21 mouse cellular contexts compared by ENCODE assay signal in genomic region chr10:117120051-117120666, GRCm38 (mm10). TPM values are rescaled to one million over a fixed set of nuclear protein-coding genes. Genes with fewer than 3 reads are reported as not detected.
DNase-seq lines count a peak whose midpoint lies in the region; ATAC-seq and TF ChIP-seq lines count a peak whose summit lies in the region.
"Had no signal": no experiment of that assay in that cellular context is flagged by ENCODE, and none has a peak within 500 bp of the region (broad histone marks: within the 10 kb centered on the region; RNA-seq: fewer than 3 reads in every experiment).

No protein-coding gene starts in this region.

- no peak for DNase-seq in heart, postnatal 4 days
- DNase-seq in thymus, adult 2 months, result no peak
- DNase-seq in thymus, postnatal 36 days, result no peak
- DNase-seq in cerebellum, postnatal 10 days, result no peak
- DNase-seq in cerebellum, postnatal 25 days, result no peak
- DNase-seq: adrenal gland, adult 8-10 months; cerebellum, adult 18-20 months; gastrocnemius, postnatal 14 days; kidney, adult 9 months; kidney, postnatal 14 days; left cerebral cortex, postnatal 4 days; lung, postnatal 4 days had no signal

- no peaks in the 10 kb centered on the region for H3K27me3 ChIP-seq in heart, embryonic 15.5 days
- no peaks in the 10 kb centered on the region for H3K27me3 ChIP-seq in thymus, adult 2 months (ENCODE audit: control insufficient read depth, insufficient read depth, low read length)
- H3K27me3 ChIP-seq in liver, embryonic 15.5 days, result no peaks in the 10 kb centered on the region
- H3K27me3 ChIP-seq: embryonic facial prominence, embryonic 15.5 days; limb, embryonic 15.5 days; midbrain, embryonic 13.5 days had no signal

- no peak for ATAC-seq in heart, embryonic 15.5 days (replicated peaks; ENCODE audit: insufficient number of reproducible peaks, insufficient read depth, low FRiP score, low read depth)
- ATAC-seq in liver, embryonic 15.5 days (ENCODE audit: insufficient read depth), result peak; percentile 88
- ATAC-seq: forebrain, embryonic 16.5 days; hindbrain, postnatal 0 days; intestine, embryonic 16.5 days; midbrain, embryonic 13.5 days had no signal

- peak overlapping the region; percentile 77 for H3K27ac ChIP-seq in heart, embryonic 15.5 days
- peak overlapping the region; percentile 31; the same call in 1 of the 2 replicates for H3K27ac ChIP-seq in thymus, adult 2 months (ENCODE audit: control insufficient read depth, insufficient read depth, low read length)
- peak overlapping the region; percentile 78 for H3K27ac ChIP-seq in liver, embryonic 15.5 days (replicated peaks)
- H3K27ac ChIP-seq: embryonic facial prominence, embryonic 15.5 days; forebrain, embryonic 10.5 days; hindbrain, postnatal 0 days; limb, embryonic 15.5 days; midbrain, embryonic 13.5 days had no signal

- no peaks in the 10 kb centered on the region for H3K9me3 ChIP-seq in heart, embryonic 15.5 days (replicated peaks)
- H3K9me3 ChIP-seq in liver, embryonic 15.5 days (replicated peaks), result no peaks in the 10 kb centered on the region
- H3K9me3 ChIP-seq: embryonic facial prominence, embryonic 15.5 days; forebrain, embryonic 10.5 days; limb, embryonic 15.5 days; midbrain, embryonic 13.5 days had no signal

- no peak for TF ChIP-seq POLR2A in thymus, adult 2 months (IDR thresholded peaks at IDR 0.05; ENCODE audit: control insufficient read depth, extremely low read depth, insufficient read depth, low read length, poor library complexity)

- WGBS in heart, embryonic 15.5 days, result 79% methylated on average over 7 of the region's 7 CpGs
- 96% methylated on average over 7 of the region's 7 CpGs for WGBS in thymus, adult 2 months
- 67% methylated on average over 7 of the region's 7 CpGs for WGBS in liver, embryonic 15.5 days (ENCODE audit: insufficient replicate concordance)

- peaks cover 35% of the 10 kb centered on the region for H3K4me1 ChIP-seq in heart, embryonic 15.5 days (replicated peaks)
- peaks cover 19% of the 10 kb centered on the region for H3K4me1 ChIP-seq in thymus, adult 2 months (replicated peaks; ENCODE audit: control insufficient read depth, insufficient read depth, low read length)
- peaks cover 60% of the 10 kb centered on the region for H3K4me1 ChIP-seq in liver, embryonic 15.5 days (replicated peaks)
- H3K4me1 ChIP-seq: forebrain, embryonic 10.5 days; midbrain, embryonic 13.5 days had no signal

- no peak for TF ChIP-seq CTCF in thymus, adult 2 months (IDR thresholded peaks at IDR 0.05; ENCODE audit: borderline replicate concordance, control insufficient read depth, extremely low read depth, insufficient read depth, low read length, poor library complexity)

- no peak overlapping the region for H3K4me2 ChIP-seq in heart, embryonic 15.5 days
- peak overlapping the region; percentile 40 for H3K4me2 ChIP-seq in liver, embryonic 15.5 days
- H3K4me2 ChIP-seq: embryonic facial prominence, embryonic 15.5 days; limb, embryonic 15.5 days; midbrain, embryonic 13.5 days had no signal

- no peaks in the 10 kb centered on the region for H3K36me3 ChIP-seq in heart, embryonic 15.5 days
- no peaks in the 10 kb centered on the region for H3K36me3 ChIP-seq in thymus, adult 2 months (ENCODE audit: control insufficient read depth, insufficient read depth, low read length)
- H3K36me3 ChIP-seq in liver, embryonic 15.5 days (replicated peaks), result peaks cover 11% of the 10 kb centered on the region
- H3K36me3 ChIP-seq: embryonic facial prominence, embryonic 15.5 days; limb, embryonic 15.5 days; midbrain, embryonic 13.5 days had no signal

- no peak overlapping the region for H3K4me3 ChIP-seq in heart, embryonic 15.5 days
- no peak overlapping the region for H3K4me3 ChIP-seq in thymus, adult 2 months (ENCODE audit: control insufficient read depth, insufficient read depth, low read length)
- H3K4me3 ChIP-seq in liver, embryonic 15.5 days (replicated peaks), result no peak overlapping the region
- H3K4me3 ChIP-seq: embryonic facial prominence, embryonic 15.5 days; forebrain, embryonic 10.5 days; limb, embryonic 15.5 days; midbrain, embryonic 13.5 days had no signal

- H3K9ac ChIP-seq in heart, embryonic 15.5 days, result no peak overlapping the region
- H3K9ac ChIP-seq in liver, embryonic 15.5 days, result no peak overlapping the region
- H3K9ac ChIP-seq: embryonic facial prominence, embryonic 15.5 days; limb, embryonic 15.5 days; midbrain, embryonic 13.5 days had no signal

RNA-seq across cellular contexts. Expression of gene Frs2, which starts 28.2 kb away (rescaled TPM):
- 14.8 and 14.9 TPM in 2 replicates for polyA plus RNA-seq in heart, embryonic 15.5 days (2015; fragmentation: Nextera tagmentation; extraction: Ambion mirVana)
- total RNA-seq in heart, postnatal 4 days (2021), result 10 to 100 TPM; 23.5 to 25.6 TPM
- 19.8 and 21.1 TPM in 2 replicates for polyA plus RNA-seq in thymus, adult 2 months (2012; rRNA removed)
- polyA plus RNA-seq in liver, embryonic 15.5 days (2015; fragmentation: Nextera tagmentation; extraction: Ambion mirVana), result 6.9 and 7.5 TPM in 2 replicates

RNA-seq across cellular contexts. Expression of gene Cct2, which starts 56.5 kb away (rescaled TPM):
- polyA plus RNA-seq in heart, embryonic 15.5 days (2015; fragmentation: Nextera tagmentation; extraction: Ambion mirVana), result 139 and 171 TPM in 2 replicates
- 100 to 1,000 TPM; 188 to 195 TPM for total RNA-seq in heart, postnatal 4 days (2021)
- polyA plus RNA-seq in thymus, adult 2 months (2012; rRNA removed), result 130 and 139 TPM in 2 replicates
- polyA plus RNA-seq in liver, embryonic 15.5 days (2015; fragmentation: Nextera tagmentation; extraction: Ambion mirVana), result 141 and 142 TPM in 2 replicates
